Mouse (Mus musculus): Measurements from ENCODE around the gene Tmem94.

DNA sequence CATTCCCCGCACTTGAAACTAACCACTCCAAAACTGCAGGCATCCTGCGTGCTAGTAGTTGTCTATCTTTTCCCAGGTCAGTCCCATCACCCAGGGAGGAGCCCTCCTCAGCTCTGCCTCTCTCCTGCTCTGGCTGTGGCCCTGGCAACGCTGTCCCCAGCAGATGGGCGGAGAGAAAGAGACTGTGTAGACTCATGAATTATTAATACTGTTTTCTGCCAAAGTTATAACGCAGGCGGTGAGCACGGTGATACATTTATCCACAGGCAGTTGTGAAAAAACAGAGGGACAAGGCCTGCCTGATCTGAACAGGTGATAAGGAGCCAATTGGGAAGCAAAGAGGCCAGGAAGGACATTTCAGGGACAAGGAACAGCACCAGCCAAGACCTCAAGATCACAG is 12.6 kb upstream of the Tmem94 start:
- TF ChIP-seq POLR2A (IDR thresholded peaks at IDR 0.05; ENCODE audit: insufficient read depth, low read length) (no peak), CTCF (IDR thresholded peaks at IDR 0.05; ENCODE audit: low read depth, low read length) (no peak), EP300 (IDR thresholded peaks at IDR 0.05; ENCODE audit: insufficient read depth, low read depth, low read length) (no peak)

All from ES-Bruce4 (cell line).